Mouse (Mus musculus): Measurements from ENCODE around the gene Cxcr5. TPM values are rescaled to one million over a fixed set of nuclear protein-coding genes. Genes with fewer than 3 reads are reported as not detected.

The Cxcr5 gene
- polyA plus RNA-seq, 1 experiment from 2014 or later: not detected

DNA sequence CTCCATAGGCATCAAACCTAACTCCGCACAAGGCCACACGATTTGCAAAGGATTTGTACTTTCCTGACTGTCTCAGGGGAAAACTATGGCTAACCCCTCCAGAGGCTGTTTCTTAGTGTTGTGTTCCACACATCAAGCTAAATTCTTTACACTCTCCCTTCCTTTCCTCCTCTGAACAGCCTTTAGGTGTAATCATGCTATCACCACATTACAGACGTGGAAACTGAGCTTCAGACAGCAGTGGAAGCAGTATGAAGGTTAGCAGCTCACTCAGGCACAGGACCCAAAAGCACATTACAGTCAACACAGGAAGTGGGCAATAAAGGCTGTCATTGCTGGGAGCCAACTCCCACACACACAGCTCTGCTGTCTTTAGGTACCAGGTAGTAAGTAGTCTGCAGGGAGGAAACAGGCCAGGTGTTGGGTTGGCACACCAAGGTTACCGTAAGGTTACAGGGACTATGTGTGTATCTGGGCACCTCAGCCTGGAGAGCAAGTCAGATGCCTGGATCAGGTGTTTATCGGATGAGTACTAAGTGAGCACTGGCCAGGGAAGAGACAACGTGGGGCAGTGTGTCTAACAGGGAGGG, 28.6 kb downstream of the Cxcr5 start:
- Histone ChIP-seq H3K9ac (ENCODE audit: low read depth, low read length) (no peak overlapping the region), H3K4me2 (ENCODE audit: low read length) (no peak overlapping the region), H3K27me3 (ENCODE audit: insufficient read depth, low read length) (0 out of 2 replicates have a peak, but pooled peaks cover 3% of the 10 kb centered on the region), H3K36me3 (ENCODE audit: insufficient read depth, low read length) (no peaks in the 10 kb centered on the region), H3K4me3 (replicated peaks; ENCODE audit: low read depth, low read length) (no peak overlapping the region), H3K9me3 (replicated peaks; ENCODE audit: low read length) (no peaks in the 10 kb centered on the region), H3K4me1 (replicated peaks; ENCODE audit: insufficient read depth, low read length) (peaks cover 7% of the 10 kb centered on the region), H3K27ac (no peak overlapping the region)
- TF ChIP-seq CTCF (IDR thresholded peaks at IDR 0.05; ENCODE audit: low read depth): no peak
- no peak for DNase-seq (ENCODE audit: low spot score)
- 65% methylated on average over 6 of the region's 6 CpGs for WGBS
- ATAC-seq (replicated peaks; ENCODE audit: low FRiP score, low read depth): no peak

DNA sequence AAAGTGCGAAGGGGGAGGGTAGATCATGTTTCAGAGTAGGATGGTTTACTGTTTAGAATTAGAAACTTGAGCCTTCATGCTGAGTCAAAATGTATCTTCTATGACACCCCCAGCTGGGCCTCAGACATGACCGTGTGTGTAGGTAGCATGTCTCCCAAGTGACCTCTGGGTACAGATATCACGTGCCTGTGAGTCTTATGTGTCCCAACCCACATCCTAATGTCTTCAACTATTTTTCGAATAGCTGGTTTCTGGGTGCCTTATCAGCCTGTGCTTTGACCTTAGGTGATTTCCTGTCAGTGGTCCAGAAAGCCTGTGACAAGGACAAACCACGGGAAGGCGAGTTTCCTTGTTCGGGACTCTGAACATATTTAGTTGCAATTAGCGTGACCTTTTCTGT, 33.3 kb downstream of the Cxcr5 start:
- Histone ChIP-seq H3K9me3 (replicated peaks; ENCODE audit: low read length) (no peaks in the 10 kb centered on the region), H3K4me1 (replicated peaks; ENCODE audit: insufficient read depth, low read length) (no peaks in the 10 kb centered on the region), H3K27ac (no peak overlapping the region), H3K36me3 (ENCODE audit: insufficient read depth, low read length) (no peaks in the 10 kb centered on the region), H3K4me3 (replicated peaks; ENCODE audit: low read depth, low read length) (no peak overlapping the region), H3K4me2 (ENCODE audit: low read length) (no peak overlapping the region), H3K9ac (ENCODE audit: low read depth, low read length) (no peak overlapping the region), H3K27me3 (ENCODE audit: insufficient read depth, low read length) (no peaks in the 10 kb centered on the region)
- ATAC-seq (replicated peaks; ENCODE audit: low FRiP score, low read depth): no peak
- no peak for DNase-seq (ENCODE audit: low spot score)
- 46% methylated on average over 8 of the region's 8 CpGs for WGBS
- no peak for TF ChIP-seq CTCF (IDR thresholded peaks at IDR 0.05; ENCODE audit: low read depth)

DNA sequence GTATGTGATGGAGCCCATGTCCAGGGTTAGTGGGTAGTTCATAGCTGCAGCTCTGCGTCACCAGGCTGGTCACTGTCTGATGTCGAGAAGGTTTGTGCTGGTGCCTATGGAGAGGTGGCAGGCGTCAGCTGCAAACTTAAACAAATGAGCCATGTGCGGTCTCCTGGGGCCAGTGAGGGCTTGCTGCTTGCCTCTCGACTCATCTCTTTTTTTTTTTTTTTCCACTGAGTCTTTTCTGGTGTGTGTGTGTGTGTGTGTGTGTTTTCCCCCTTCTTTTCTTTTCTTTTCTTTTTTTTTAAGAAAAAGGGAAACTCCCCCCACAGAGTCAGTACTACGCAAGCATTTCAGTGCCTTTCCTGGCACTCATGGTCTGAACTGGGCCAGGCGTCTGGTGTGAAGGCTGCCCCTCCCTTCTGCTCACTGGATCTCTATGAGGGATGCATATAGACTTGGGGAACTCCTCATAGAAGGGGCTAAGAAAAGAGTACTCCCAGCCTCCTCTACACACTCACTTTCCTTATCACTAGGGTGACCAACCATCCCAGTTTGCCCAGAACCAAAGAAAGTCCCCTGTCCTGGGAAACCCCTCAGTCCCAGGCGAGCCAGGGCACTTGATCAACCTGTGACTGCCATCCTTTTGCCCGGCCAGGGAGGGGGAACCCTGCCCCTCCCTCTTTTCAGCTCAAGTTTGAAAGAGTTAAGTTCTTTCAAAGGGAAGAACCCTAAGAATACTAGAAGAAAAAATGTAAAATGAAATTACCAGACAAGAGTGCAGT, 35.2 kb downstream of the Cxcr5 start:
- no peak overlapping the region for H3K27ac ChIP-seq
- H3K27me3 ChIP-seq (ENCODE audit: insufficient read depth, low read length): no peaks in the 10 kb centered on the region
- no peak overlapping the region for H3K9ac ChIP-seq (ENCODE audit: low read depth, low read length)
- H3K4me3 ChIP-seq (replicated peaks; ENCODE audit: low read depth, low read length): no peak overlapping the region
- WGBS: 59% methylated on average over 9 of the region's 9 CpGs
- DNase-seq (ENCODE audit: low spot score): no peak
- ATAC-seq (replicated peaks; ENCODE audit: low FRiP score, low read depth): no peak
- no peak overlapping the region for H3K4me2 ChIP-seq (ENCODE audit: low read length)
- H3K4me1 ChIP-seq (replicated peaks; ENCODE audit: insufficient read depth, low read length): no peaks in the 10 kb centered on the region
- TF ChIP-seq CTCF (IDR thresholded peaks at IDR 0.05; ENCODE audit: low read depth): no peak
- no peaks in the 10 kb centered on the region for H3K36me3 ChIP-seq (ENCODE audit: insufficient read depth, low read length)
- H3K9me3 ChIP-seq (replicated peaks; ENCODE audit: low read length): no peaks in the 10 kb centered on the region

DNA sequence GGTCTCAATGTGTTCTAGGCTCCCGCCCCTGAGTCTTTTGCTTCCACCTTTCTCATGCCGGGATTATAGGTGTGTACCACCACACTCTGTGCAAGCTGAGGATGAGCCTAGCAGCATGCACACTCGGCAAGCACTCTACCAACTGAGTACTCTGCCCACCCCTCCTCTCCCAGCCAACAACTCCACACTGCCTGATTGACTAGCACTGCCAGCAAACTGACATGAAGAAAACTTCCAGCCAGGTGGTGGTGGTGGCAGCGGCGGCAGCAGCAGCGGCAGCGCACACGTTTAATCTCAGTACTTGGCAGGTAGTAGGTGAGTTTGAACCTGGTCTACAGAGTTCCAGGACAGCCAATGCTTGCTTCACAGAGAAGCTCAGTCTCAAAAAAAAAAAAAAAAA, 36.1 kb downstream of the Cxcr5 start:
- no peak for DNase-seq (ENCODE audit: low spot score)
- no peaks in the 10 kb centered on the region for H3K4me1 ChIP-seq (replicated peaks; ENCODE audit: insufficient read depth, low read length)
- no peak overlapping the region for H3K4me3 ChIP-seq (replicated peaks; ENCODE audit: low read depth, low read length)
- ATAC-seq (replicated peaks; ENCODE audit: low FRiP score, low read depth): no peak
- no peak overlapping the region for H3K9ac ChIP-seq (ENCODE audit: low read depth, low read length)
- H3K9me3 ChIP-seq (replicated peaks; ENCODE audit: low read length): no peaks in the 10 kb centered on the region
- TF ChIP-seq CTCF (IDR thresholded peaks at IDR 0.05; ENCODE audit: low read depth): no peak
- no peak overlapping the region for H3K27ac ChIP-seq
- no peak overlapping the region for H3K4me2 ChIP-seq (ENCODE audit: low read length)
- 92% methylated on average over 8 of the region's 8 CpGs for WGBS
- no peaks in the 10 kb centered on the region for H3K27me3 ChIP-seq (ENCODE audit: insufficient read depth, low read length)
- no peaks in the 10 kb centered on the region for H3K36me3 ChIP-seq (ENCODE audit: insufficient read depth, low read length)

DNA sequence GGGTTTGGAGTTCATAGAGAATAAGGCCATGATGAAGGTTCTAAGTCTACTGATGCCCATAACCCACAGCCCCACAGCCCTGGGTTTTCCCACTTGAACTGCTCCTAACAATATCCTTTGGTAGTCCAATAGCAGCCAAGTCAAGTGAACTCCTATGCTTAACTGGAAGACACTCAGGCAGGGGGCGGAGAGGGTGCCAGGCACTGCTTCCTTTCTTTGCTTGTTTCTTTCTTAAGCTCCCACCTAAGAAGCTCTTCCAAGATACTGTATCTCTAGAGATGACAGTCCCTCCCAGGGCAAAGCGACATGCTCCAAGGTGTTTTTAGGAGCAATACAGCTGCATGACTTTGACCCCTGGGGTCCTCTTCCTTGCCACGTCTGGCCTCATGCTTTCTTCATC, 36.7 kb downstream of the Cxcr5 start:
- Histone ChIP-seq H3K9ac (ENCODE audit: low read depth, low read length) (no peak overlapping the region), H3K4me2 (ENCODE audit: low read length) (no peak overlapping the region), H3K27ac (no peak overlapping the region), H3K4me1 (replicated peaks; ENCODE audit: insufficient read depth, low read length) (no peaks in the 10 kb centered on the region), H3K4me3 (replicated peaks; ENCODE audit: low read depth, low read length) (no peak overlapping the region), H3K36me3 (ENCODE audit: insufficient read depth, low read length) (no peaks in the 10 kb centered on the region), H3K9me3 (replicated peaks; ENCODE audit: low read length) (no peaks in the 10 kb centered on the region), H3K27me3 (ENCODE audit: insufficient read depth, low read length) (no peaks in the 10 kb centered on the region)
- no peak for ATAC-seq (replicated peaks; ENCODE audit: low FRiP score, low read depth)
- no peak for TF ChIP-seq CTCF (IDR thresholded peaks at IDR 0.05; ENCODE audit: low read depth)
- no peak for DNase-seq (ENCODE audit: low spot score)
- WGBS: 75% methylated on average over 3 of the region's 3 CpGs

DNA sequence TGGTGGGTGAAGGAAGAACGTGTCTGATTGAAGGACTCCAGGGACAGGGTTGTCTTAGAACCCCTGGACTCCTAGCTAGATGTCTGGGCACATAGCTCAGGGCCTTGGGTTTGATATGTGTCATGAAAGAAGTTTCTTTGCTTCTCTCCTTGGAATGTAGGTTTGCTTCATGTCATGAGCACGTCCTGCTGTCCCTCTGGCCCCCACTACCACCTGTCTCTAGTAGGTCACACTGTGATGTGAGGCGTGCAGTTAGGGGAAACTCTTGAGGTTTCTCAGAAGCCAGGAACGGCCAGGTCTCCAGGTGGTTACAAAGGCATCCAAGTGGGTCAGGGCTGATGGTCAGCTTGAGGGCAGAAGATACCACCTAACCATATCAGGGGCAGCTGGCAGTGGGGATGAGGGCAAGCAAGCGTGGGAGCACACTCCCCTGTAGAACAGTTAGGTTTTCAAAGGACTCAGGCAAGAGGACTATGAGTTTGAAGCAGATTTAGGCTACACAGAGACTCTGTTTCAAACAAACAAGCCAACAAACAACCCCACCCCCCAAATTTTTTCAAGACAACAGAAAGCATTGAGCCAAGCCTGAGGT, 37.3 kb downstream of the Cxcr5 start:
- Histone ChIP-seq H3K27me3 (ENCODE audit: insufficient read depth, low read length) (no peaks in the 10 kb centered on the region), H3K27ac (no peak overlapping the region), H3K4me3 (replicated peaks; ENCODE audit: low read depth, low read length) (no peak overlapping the region), H3K4me2 (ENCODE audit: low read length) (no peak overlapping the region), H3K9ac (ENCODE audit: low read depth, low read length) (no peak overlapping the region), H3K4me1 (replicated peaks; ENCODE audit: insufficient read depth, low read length) (no peaks in the 10 kb centered on the region), H3K9me3 (replicated peaks; ENCODE audit: low read length) (no peaks in the 10 kb centered on the region), H3K36me3 (ENCODE audit: insufficient read depth, low read length) (no peaks in the 10 kb centered on the region)
- no peak for ATAC-seq (replicated peaks; ENCODE audit: low FRiP score, low read depth)
- 70% methylated on average over 5 of the region's 5 CpGs for WGBS
- no peak for TF ChIP-seq CTCF (IDR thresholded peaks at IDR 0.05; ENCODE audit: low read depth)
- no peak for DNase-seq (ENCODE audit: low spot score)
